Mouse (Mus musculus) lung, postnatal 14 days (tissue): Measurements from ENCODE around the gene Mea1.

Experiments used
- DNase-seq: peaks from one replicate; pipeline ENCODE4 v3.0.0; 2021

The Mea1 gene

DNA sequence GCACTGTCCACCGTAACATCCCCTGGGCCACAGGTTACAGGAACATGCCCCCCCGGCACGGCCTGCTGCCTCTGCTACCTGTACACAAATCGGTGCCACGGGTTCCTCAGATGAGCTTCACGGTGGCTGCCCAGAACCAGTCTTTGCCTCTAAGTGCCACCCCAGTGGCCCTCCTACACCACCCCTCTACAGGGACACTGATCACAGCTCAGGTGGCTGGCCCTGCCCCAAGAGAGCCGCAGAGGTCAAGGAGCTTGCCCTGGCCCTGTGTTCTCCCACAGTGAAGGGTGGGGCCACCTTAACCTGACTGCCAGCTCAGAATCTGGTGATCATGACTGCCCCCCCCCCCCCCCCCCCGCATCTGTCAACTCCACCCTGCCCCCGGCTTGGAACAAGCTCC is at the start of gene Mea1:
Gene Mea1 (plus strand): TSS at position 378 of the 400 bp plus-strand sequence.
- peak; percentile 38 for DNase-seq

GRCm38 (mm10) chr17:46629685-46630441 is 48.7 kb upstream of the Mea1 start:
- DNase-seq, result peak; percentile 73

DNA sequence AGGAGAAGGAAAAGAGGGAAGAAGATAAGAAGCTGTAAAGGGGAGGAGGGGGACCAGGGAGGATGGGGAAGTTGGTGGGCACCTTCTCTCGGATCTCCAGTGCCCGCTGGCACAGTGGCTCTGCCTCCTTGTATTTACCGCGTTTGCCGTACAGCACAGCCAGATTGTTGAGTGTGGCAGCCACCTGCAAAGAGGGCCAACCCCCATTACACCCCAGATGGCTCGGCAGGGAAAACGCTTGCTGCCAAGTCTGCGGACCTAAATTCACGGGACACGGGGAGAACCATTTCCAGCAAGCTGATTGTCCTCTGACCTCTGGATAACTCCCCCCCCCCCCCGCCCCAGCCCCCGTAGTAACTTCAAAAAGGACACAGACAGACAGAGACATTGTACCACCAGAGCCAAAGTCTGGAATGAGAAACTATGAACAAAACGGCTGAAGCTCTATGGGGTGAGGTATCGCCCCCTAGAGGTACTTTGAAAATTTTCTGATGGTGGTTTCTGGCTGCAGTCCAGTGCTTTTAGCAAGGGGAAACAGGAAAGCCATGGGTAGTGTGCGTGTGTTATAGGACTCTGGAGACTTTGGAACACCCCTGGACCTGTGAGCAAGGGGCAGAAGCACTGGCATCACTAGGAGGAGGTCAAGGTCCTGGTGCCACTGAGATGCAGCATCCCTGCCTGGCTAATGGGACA is 41.6 kb upstream of the Mea1 start:
- peak; percentile 83 for DNase-seq

- DNase-seq, result no peak
Observed at GRCm38 (mm10) chr17:46639929-46640328, 38.7 kb upstream of the Mea1 start.

GRCm38 (mm10) chr17:46642060-46642459 is 36.5 kb upstream of the Mea1 start:
- DNase-seq, result no peak

GRCm38 (mm10) chr17:46644152-46644805 is 34.3 kb upstream of the Mea1 start:
- no peak for DNase-seq

- DNase-seq, result peak; percentile 80
Observed at GRCm38 (mm10) chr17:46644916-46645475, 33.6 kb upstream of the Mea1 start.

GRCm38 (mm10) chr17:46645561-46646321 is 32.9 kb upstream of the Mea1 start, which contains the start of the genes Klc4 and Mrpl2:
Gene Klc4 (minus strand): TSS chr17:46646022.
Gene Mrpl2 (plus strand): TSS chr17:46646229.
- DNase-seq, result peak; percentile 99

- DNase-seq, result no peak
Observed at GRCm38 (mm10) chr17:46646322-46646662, 32.3 kb upstream of the Mea1 start.

DNA sequence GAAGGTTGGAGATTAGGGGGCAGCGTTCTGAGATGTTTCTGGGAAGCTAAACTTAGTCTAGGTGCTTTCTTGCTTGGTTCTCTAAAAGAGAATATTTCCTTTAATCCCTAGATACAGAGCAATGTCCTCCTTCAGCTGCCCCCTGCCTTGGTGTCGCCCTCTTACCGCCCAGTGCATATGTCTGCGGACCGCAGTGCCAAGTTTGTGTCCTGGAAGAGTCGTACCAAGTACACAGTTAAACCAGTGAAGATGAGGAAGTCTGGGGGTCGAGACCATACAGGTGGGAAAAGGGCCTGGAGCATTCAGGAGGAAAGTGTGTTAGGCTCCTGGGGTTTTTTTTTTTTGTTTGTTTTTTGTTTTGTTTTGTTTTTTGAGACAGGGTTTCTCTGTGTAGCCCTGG is 31.3 kb upstream of the Mea1 start:
- DNase-seq, result no peak

DNA sequence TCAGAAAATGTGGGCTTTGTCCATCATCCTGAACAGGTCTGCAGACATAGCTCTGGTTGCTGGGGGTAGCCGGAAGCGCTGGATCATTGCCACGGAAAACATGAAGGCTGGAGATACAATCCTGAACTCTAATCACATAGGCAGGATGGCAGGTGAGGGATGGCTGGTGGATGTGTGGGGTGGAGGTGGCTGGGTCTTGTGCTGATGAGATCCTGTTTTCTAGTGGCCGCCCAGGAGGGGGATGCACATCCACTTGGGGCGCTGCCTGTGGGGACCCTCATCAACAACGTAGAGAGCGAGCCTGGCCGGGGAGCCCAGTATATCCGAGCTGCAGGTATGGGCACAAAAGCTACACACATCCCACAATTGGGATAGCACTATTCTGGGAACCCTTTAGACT is 30.2 kb upstream of the Mea1 start:
- no peak for DNase-seq

DNA sequence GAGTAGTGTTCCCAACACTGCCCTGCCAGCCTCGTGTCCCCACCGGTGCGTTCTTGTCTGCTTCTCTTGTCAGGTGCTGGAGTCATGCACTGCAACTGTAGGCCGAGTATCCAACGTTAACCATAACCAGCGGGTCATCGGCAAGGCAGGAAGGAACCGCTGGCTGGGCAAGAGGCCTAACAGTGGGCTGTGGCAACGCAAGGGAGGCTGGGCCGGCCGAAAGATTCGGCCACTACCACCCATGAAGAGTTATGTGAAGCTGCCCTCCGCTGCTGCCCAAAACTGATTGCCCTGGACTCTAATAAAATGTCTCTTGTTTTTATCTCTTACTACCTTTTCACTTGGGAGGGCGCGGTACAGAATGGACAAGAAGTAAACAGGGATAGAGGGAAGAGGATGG is 28.8 kb upstream of the Mea1 start:
- peak; percentile 34 for DNase-seq

- peak; percentile 92 for DNase-seq
Observed at GRCm38 (mm10) chr17:46650232-46651031, 28.2 kb upstream of the Mea1 start, which contains the start of gene Cul7. Gene Cul7 (plus strand): TSS chr17:46650337.

DNA sequence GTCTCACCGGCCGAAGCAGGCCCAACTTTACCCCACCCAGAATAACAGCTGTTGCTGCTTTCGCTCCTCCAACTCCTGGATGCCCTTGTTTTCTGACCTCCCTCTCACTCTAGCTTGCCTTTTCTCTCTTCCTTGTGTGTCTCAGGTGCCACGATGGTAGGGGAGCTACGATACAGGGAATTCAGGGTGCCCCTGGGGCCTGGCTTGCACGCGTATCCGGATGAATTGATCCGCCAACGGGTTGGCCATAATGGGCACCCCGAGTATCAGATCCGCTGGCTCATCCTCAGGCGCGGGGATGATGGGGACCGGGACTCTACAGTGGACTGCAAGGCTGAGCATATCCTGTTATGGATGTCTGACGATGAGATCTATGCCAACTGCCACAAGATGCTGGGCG is 27.3 kb upstream of the Mea1 start:
- DNase-seq, result no peak

GRCm38 (mm10) chr17:46651755-46652547 is 26.6 kb upstream of the Mea1 start:
- DNase-seq, result no peak

GRCm38 (mm10) chr17:46656054-46656453 is 22.5 kb upstream of the Mea1 start:
- no peak for DNase-seq

- DNase-seq, result no peak
Observed at GRCm38 (mm10) chr17:46661351-46661750, 17.2 kb upstream of the Mea1 start.

DNA sequence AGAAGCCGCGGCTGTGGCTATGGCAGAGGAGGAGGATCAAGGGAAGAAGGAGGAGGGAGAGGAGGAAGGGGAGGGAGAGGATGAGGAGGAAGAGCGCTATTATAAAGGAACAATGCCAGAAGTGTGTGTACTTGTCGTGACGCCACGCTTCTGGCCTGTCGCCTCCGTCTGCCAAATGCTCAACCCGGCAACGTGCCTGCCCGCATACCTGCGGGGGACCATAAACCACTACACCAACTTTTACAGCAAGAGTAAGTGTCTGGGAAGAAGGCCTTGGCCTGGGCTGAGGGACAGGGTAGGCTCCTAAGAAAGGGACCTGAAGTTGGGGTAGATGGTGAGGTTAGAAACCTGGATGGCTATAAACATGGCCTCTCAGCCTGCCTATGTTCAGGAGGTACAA is 16.6 kb upstream of the Mea1 start:
- no peak for DNase-seq

GRCm38 (mm10) chr17:46662730-46663129 is 15.9 kb upstream of the Mea1 start:
- no peak for DNase-seq

DNA sequence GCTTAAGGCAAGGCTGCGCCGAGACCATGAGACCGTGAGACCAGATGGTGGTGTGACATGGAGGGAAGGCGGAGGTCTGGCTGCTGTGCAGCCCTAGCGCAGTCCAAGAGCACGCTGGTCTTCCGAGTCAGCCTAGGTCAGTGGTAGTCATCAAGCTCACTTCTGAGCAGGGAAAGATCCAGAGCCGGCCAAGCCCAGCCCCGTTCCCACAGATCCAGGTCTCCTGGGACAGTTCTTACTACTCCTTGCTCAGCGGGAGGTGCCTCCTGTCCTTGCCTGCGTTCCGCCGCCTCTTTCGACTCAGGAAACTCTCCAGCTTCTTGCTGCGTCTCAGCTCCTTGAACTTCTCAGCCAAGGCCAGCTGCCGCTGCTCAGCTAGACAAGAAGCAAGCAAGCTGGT is 10.9 kb upstream of the Mea1 start:
- no peak for DNase-seq

DNA sequence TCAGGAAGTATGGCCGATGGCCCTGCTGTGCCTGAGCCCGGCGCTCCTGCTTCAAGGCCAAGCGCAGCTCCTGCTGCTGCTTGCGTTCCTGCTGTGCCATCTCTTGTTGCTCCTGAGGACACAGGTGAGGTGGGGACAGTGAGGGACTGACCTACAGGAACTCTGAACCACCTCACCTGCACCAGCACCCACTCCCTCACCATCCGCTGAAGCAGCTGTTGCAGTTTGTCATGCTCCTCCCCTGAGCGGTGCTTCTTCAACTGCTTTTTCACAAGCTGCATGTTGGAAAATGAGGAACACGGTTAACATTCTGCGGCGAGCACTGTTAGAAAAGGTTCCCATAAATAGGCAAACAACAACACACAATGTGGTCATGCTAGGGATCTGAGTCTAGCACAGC is 8.7 kb upstream of the Mea1 start:
- DNase-seq, result no peak
